Mouse (Mus musculus) liver, embryonic 14.5 days (tissue): ENCODE results near the gene A230050P20Rik. TPM values are rescaled to one million over a fixed set of nuclear protein-coding genes. Genes with fewer than 3 reads are reported as not detected.

ENCODE experiments used
- ATAC-seq: fragments of 200-750 bp; cut with Nextera tagmentation; 2 replicates; pipeline ENCODE4 v1.8.0; 2017; ENCODE audit warnings: moderate number of reproducible peaks, mild to moderate bottlenecking, moderate library complexity; ENCODE audit not compliant: insufficient read depth
- DNase-seq, 3 experiments: peaks; one replicate each; pipeline ENCODE4 v3.0.0-alpha.2; 2012 to 2013; ENCODE audit warnings: low read depth in 3 of 3, low spot score in 3 of 3
- H3K27ac ChIP-seq: fragments of 300-500 bp; sonication (generic); 2 replicates; pipeline ENCODE4 v1.5.1; 2014; ENCODE audit warnings: moderate library complexity, mild to moderate bottlenecking, control low read depth, inconsistent platforms
- H3K27me3 ChIP-seq: fragments of 300-500 bp; sonication (generic); 2 replicates; pipeline ENCODE4 v1.6.1; 2014; ENCODE audit warnings: mild to moderate bottlenecking, low read length, moderate library complexity; ENCODE audit not compliant: control insufficient read depth, insufficient read depth
- H3K36me3 ChIP-seq: fragments of 300-500 bp; sonication (generic); replicated peaks from 2 replicates; pipeline ENCODE4 v1.6.1; 2014; ENCODE audit warnings: low read depth; ENCODE audit not compliant: control insufficient read depth, insufficient read depth
- H3K4me1 ChIP-seq, 2 experiments: fragments of 200-500 bp in 1 of 2; fragments of 300-500 bp in 1 of 2; sonication (generic) in 1 of 2; replicated peaks; 2 replicates each; pipeline ENCODE4 v1.6.1; 2012 to 2014; ENCODE audit warnings: antibody characterized with exemption in 1 of 2, inconsistent platforms in 1 of 2, low read length in 1 of 2; ENCODE audit not compliant: control insufficient read depth in 2 of 2, insufficient read depth in 2 of 2
- H3K4me2 ChIP-seq: fragments of 300-500 bp; sonication (generic); 2 replicates; pipeline ENCODE4 v1.6.1; 2014; ENCODE audit warnings: low read depth, mild to moderate bottlenecking, control low read depth, moderate library complexity
- H3K4me3 ChIP-seq, 2 experiments: fragments of 200-500 bp in 1 of 2; fragments of 300-500 bp in 1 of 2; sonication (generic) in 1 of 2; 2 replicates each; pipeline ENCODE4 v1.5.1; 2012 to 2014; ENCODE audit warnings: low read depth in 2 of 2, low read length in 2 of 2, mild to moderate bottlenecking in 2 of 2, control low read depth in 1 of 2, inconsistent platforms in 1 of 2, moderate library complexity in 1 of 2; ENCODE audit not compliant: insufficient read depth in 1 of 2
- H3K9ac ChIP-seq: fragments of 300-500 bp; sonication (generic); replicated peaks from 2 replicates; pipeline ENCODE4 v1.6.1; 2014; ENCODE audit warnings: mild to moderate bottlenecking, control low read depth, moderate library complexity
- H3K9me3 ChIP-seq: fragments of 300-500 bp; sonication (generic); 2 replicates; pipeline ENCODE4 v1.6.1; 2016; ENCODE audit warnings: low read length, mixed read lengths; ENCODE audit not compliant: control insufficient read depth
- CTCF ChIP-seq: IDR thresholded peaks from 2 replicates; pipeline ENCODE4 v1.5.1; 2016; ENCODE audit warnings: antibody characterized with exemption, low read depth, control low read depth
- EP300 ChIP-seq: IDR thresholded peaks from 2 replicates; pipeline ENCODE4 v1.6.1; 2016; ENCODE audit warnings: antibody characterized with exemption, low read depth
- WGBS: fragments of 180-500 bp; shearing (Covaris S2); extraction: QIAGEN DNeasy Blood & Tissue Kit; methylation state at CpG from one replicate; pipeline ENCODE4 v1.1.7; 2014; ENCODE audit not compliant: insufficient replicate concordance; 5-methylcytosine and 5-hydroxymethylcytosine counted together
- polyA plus RNA-seq, 2 experiments: library from polyadenylated mRNA; depleted of rRNA in 1 of 2; stranded (reverse) in 1 of 2; unstranded in 1 of 2; fragments of >200 nt; fragmentation: Nextera tagmentation in 1 of 2; extraction: Ambion mirVana in 1 of 2; gene quantifications; 2 replicates each; pipeline versions ENCODE4 v1.2.1 to v1.2.3; 2012 to 2014

A230050P20Rik gene
- polyA plus RNA-seq, 2 experiments = 1.1 to 11.5 TPM

- peak overlapping the region; percentile 49 for H3K9ac ChIP-seq
- TF ChIP-seq EP300 = no peak
- TF ChIP-seq CTCF = peak; percentile 25; the same call in 1 of the 2 replicates
- no peaks in the 10 kb centered on the region for H3K9me3 ChIP-seq
- H3K27me3 ChIP-seq = no peaks in the 10 kb centered on the region
- peaks cover 4 to 6% of the 10 kb centered on the region in 2 experiments for H3K4me1 ChIP-seq
- ATAC-seq (no peak), DNase-seq (no peak)
- 29% methylated on average over 14 of the region's 14 CpGs for WGBS
- peak overlapping the region; percentile 48 for H3K27ac ChIP-seq
- H3K4me2 ChIP-seq = peak overlapping the region; percentile 92
- peak overlapping the region; percentile 28 to 57 for H3K4me3 ChIP-seq
- H3K36me3 ChIP-seq = no peaks in the 10 kb centered on the region
Observed at GRCm38 (mm10) chr9:20877118-20878040, 8.9 kb downstream of the A230050P20Rik start.

GRCm38 (mm10) chr9:20878041-20878709 lies 9.7 kb downstream of the A230050P20Rik start:
- peak overlapping the region; percentile 92 for H3K4me2 ChIP-seq

GRCm38 (mm10) chr9:20878710-20879065 lies 10.2 kb downstream of the A230050P20Rik start:
- no peaks in the 10 kb centered on the region for H3K27me3 ChIP-seq
- no peak for DNase-seq
- no peak for ATAC-seq
- 21% methylated on average over 10 of the region's 10 CpGs for WGBS
- peaks cover 4 to 6% of the 10 kb centered on the region in 2 experiments for H3K4me1 ChIP-seq
- no peaks in the 10 kb centered on the region for H3K9me3 ChIP-seq
- peak overlapping the region; percentile 47 to 57 for H3K4me3 ChIP-seq
- no peaks in the 10 kb centered on the region for H3K36me3 ChIP-seq
- no peak for TF ChIP-seq CTCF
- no peak for TF ChIP-seq EP300
- H3K27ac ChIP-seq = peak overlapping the region; percentile 81
- peak overlapping the region; percentile 92 for H3K4me2 ChIP-seq
- H3K9ac ChIP-seq = peak overlapping the region; percentile 77

More at GRCm38 (mm10) chr9:20878041-20878709, 9.7 kb downstream of the A230050P20Rik start:
- TF ChIP-seq CTCF (peak; percentile 92), EP300 (no peak)
- Histone ChIP-seq H3K27ac (peak overlapping the region; percentile 81), H3K4me3 (peak overlapping the region; percentile 47 to 57), H3K9ac (peak overlapping the region; percentile 77), H3K36me3 (no peaks in the 10 kb centered on the region), H3K27me3 (no peaks in the 10 kb centered on the region), H3K9me3 (no peaks in the 10 kb centered on the region), H3K4me1 (peaks cover 4 to 6% of the 10 kb centered on the region in 2 experiments)
- DNase-seq = peak; percentile 95 to 97 (median 96)
- WGBS = under 1% methylated on average over 69 of the region's 69 CpGs
- peak; percentile 94 for ATAC-seq

GRCm38 (mm10) chr9:20879097-20879792 lies 10.8 kb downstream of the A230050P20Rik start, which contains the start of gene Angptl6:
Angptl6 (minus strand) TSS chr9:20879727.
- Histone ChIP-seq H3K4me1 (peaks cover 4 to 6% of the 10 kb centered on the region in 2 experiments), H3K27me3 (no peaks in the 10 kb centered on the region), H3K4me2 (peak within 1 kb of the TSS; percentile 92), H3K9me3 (no peaks in the 10 kb centered on the region), H3K4me3 (peak within 1 kb of the TSS; percentile 47 to 57), H3K27ac (peak within 1 kb of the TSS; percentile 81), H3K36me3 (no peaks in the 10 kb centered on the region), H3K9ac (peak within 1 kb of the TSS; percentile 77)
- ATAC-seq = no peak
- TF ChIP-seq CTCF = 0 out of 2 replicates have a peak, but pooled peaks have one; percentile 8
- TF ChIP-seq EP300 = no peak
- 81% methylated on average over 13 of the region's 13 CpGs for WGBS
- no peak for DNase-seq
